Mouse (Mus musculus) liver, adult 2 months (tissue): ENCODE measurements around the gene Efna4.

ENCODE experiments used
- CTCF ChIP-seq: fragments of 200-500 bp; IDR thresholded peaks from 2 replicates; pipeline ENCODE4 v1.5.1; 2011; ENCODE audit warnings: low read depth, low read length, control low read depth
- POLR2A ChIP-seq: fragments of 200-500 bp; IDR thresholded peaks from 2 replicates; pipeline ENCODE4 v1.6.1; 2011; ENCODE audit warnings: low read length, control low read depth; ENCODE audit not compliant: insufficient read depth; ENCODE audit errors: extremely low read depth

DNA sequence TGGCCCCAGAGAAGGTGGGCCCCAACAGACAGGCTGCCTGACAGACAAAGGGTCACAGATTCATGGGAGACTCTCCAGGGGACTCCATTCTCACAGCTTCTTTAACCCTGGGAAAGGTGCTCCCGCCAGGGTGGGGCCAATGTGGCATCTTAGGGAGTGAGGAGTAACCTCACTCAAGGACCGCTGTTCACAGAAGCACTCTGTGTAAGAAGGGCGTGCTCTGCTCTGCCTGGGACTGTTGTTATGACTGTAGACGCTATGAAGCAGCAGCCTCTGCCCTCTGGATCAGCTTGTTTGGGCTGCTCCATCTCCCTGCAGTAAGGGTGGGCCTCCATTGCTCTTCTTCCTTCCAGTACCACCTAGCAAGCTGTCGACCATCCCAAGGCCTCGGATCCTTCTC, 33.4 kb downstream of the Efna4 start:
- no peak for TF ChIP-seq CTCF
- no peak for TF ChIP-seq POLR2A
